Mouse (Mus musculus) cerebellum, adult 18-20 months (tissue): ENCODE measurements around the gene Abracl.

Experiments used
- DNase-seq, 2 experiments: peaks; one replicate each; pipeline ENCODE4 v3.0.0; 2021

Abracl gene

GRCm38 (mm10) chr10:18022741-18023347 is at the start of gene Abracl:
Gene Abracl, minus strand, starts transcription at chr10:18023288.
- peak; percentile 54 to 61 for DNase-seq

GRCm38 (mm10) chr10:18072871-18073270 is 49.8 kb upstream of the Abracl start:
- DNase-seq = no peak

- no peak for DNase-seq
These were observed 47.5 kb upstream of the Abracl start for GRCm38 (mm10) chr10:18070616-18071015.

DNA sequence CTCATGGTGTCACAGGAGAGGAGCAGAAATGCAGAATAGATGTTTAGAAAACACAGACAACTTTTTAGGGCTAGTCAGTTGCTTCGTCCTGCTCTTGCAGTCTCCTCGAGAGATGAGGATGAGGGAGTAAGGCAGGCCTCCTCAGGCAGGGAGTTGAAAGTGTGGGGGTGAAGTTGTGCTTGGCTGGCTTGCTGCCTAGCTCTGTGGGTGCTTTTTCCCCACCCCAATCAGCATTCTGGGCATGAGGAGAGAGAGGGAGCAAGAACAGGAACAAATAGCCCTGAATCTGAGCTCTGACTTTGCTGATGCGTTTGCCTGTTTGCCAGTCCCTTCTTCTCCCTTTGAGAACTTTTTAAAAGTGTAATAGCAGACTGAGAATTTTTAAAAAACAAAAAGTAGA is 47.1 kb upstream of the Abracl start:
- DNase-seq = peak; percentile 27 to 41

DNA sequence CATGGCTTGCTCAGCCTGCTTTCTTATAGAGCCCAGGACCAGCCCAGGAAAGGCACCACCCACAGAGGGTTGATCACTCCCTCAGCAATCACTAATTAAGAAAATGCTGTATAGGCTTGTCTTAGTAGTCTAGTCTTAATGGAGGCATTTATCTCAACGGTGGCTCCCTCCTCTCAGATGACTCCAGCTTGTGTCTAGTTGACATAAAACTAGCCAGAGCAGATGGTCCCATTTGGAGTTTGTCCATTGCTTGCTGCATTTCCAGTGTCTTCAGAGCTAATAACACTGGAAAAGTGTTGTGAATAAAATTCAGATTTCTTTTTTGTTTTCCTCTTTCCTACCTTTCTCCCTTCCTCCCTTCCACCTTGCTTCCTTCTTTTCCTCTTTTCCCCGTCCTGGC is 46.5 kb upstream of the Abracl start:
- peak; percentile 43 to 68 for DNase-seq

GRCm38 (mm10) chr10:18068880-18069279 is 45.8 kb upstream of the Abracl start:
- DNase-seq = no peak

- no peak for DNase-seq
These were observed 44.8 kb upstream of the Abracl start for GRCm38 (mm10) chr10:18067761-18068446.

DNA sequence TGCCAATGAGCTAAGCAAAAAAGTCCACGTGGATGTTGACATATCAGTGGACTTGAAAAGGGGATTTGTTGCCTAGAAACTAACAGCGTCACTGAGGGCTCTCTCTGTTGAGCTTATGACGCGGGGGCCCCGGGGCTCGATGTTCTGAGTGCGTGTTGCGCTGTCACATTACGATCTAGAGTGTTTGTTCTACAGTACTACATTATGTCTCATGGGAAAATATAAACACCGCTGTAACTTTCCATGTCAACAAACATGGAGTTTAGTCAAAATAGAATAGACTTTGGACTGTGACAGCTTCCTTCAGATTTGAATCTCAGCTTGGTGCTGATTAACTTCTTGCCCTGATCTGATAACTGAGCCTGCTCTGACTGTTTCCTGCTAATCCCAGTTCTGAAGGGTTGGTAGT is 42.9 kb upstream of the Abracl start:
- DNase-seq = no peak

DNA sequence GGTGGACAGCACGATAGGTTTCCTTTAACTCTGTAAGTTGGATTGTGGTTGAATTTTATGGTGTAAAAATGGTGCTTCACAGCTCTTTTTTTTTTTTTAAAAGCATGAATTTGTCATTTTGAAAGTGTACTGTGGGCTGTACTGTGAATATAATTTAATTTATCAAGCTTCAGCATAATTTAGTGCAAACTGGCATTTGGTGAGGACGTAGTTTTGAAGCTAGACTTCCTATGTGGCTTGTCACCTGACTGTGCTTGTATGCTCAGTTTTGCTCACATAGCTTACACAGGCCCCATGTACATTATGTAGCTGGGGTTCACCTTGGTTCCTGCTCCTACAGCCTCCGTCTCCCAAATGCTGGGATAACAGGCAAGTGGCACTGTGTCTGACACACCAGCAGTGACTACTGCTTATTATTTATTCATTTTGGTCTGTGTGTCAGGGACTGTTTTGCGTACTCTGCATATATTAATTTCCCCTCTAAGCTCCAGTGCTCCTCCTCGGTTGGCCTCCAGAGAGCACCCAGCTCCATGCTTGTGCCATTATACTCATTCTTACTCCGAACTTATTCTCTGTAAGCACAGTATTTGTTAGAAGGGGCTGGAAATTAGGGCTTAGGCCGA is 41.6 kb upstream of the Abracl start:
- no peak for DNase-seq

DNA sequence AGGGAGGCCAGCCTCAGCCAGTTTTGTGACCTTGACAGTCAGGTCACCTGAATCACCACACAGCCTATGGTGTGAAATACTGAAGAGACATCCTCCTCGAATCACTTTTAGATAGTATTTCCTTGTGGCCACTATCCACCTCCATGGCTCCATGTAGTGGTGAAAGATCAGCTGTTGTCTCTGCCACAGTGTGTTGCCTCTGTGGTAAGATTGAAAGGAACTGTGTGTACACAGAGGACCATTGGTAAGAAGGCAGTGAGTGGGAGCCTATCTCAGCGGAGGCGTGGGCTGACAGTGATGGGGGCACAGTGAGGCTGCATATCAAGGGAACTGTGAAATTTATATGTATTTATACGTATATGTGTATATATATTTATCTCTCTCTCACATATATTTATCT is 38.4 kb upstream of the Abracl start:
- DNase-seq = no peak

DNA sequence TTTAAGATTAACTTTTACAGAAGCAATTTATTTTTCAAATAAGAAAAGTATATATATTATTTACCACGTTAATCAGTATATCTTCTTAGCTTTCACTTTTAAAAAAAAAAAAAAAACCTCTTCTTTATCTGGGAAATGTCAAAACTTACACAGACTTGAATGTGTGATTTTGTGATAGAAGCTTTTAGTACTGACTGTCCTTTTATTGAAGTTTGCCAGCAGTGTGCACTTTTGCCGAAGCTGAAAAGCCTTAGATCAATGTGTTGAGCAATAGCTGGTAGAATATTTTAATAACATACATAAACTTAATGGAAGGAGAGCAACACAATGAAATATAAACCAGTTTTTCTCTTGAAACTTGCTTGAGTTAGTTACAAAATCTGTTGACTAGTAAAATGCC is 37.7 kb upstream of the Abracl start:
- DNase-seq = no peak

DNA sequence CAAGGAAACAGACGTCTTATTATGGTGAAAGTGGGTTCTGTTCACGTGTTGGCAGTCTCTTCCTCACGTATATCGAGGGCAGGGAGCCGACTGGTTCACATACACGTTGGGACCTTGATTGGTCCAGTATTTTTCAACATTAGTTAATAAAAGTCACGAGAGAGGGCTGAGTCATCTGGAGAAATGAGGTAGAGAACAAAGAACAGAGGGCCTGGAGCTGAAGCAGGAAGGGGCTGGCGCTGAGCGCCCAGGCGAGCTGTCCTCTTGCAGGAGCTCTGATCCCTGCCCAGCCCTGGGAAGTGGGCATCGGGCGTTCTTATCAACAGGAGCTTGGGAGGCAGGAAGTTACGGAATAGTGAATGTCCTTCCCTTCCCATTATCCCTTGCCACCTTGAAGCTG is 36.7 kb upstream of the Abracl start:
- DNase-seq = no peak

GRCm38 (mm10) chr10:18058681-18059338 is 35.7 kb upstream of the Abracl start:
- no peak for DNase-seq

GRCm38 (mm10) chr10:18056391-18056745 is 33.3 kb upstream of the Abracl start:
- no peak for DNase-seq

DNA sequence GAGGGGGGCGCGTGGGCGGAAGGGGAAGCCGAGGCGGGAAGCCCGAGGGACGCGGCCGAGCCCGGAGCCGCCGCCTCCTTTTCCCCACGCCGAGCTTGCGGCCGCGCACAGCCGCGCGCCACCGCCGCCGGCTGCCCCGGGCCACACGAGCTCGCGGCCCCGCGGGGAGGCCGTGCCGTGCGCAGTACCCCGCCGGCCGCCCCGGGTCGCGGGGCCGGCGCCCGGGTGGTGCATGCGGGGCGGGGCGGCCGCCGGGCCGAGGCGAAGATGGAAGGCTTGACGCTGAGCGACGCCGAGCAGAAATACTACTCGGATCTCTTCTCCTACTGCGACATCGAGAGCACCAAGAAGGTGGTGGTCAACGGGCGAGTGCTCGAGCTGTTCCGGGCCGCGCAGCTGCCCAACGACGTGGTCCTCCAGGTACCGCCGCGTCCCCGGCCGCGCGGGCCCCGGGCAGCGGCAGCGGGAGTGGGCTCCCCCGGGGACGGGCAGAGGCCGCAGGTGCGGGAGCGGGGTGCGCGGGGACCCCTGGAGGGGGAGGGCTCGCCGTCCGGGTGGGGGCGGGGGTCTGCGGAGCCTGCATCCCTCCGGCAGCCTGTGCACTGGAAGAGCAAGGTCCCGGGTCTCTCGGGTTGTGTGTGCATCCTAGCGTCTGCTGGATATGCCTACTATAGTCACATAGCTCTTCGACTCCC is 32.8 kb upstream of the Abracl start, which contains the start of gene Reps1:
TSS of gene Reps1 (plus strand) at position 166 of the 695 bp plus-strand sequence.
- peak; percentile 20 to 62 for DNase-seq

- peak; percentile 84 to 90 for DNase-seq
These were observed 32.1 kb upstream of the Abracl start for GRCm38 (mm10) chr10:18055009-18055695.

- DNase-seq = no peak
These were observed 24.5 kb upstream of the Abracl start for GRCm38 (mm10) chr10:18047380-18048146.

GRCm38 (mm10) chr10:18046380-18046779 is 23.3 kb upstream of the Abracl start:
- DNase-seq = no peak

GRCm38 (mm10) chr10:18036849-18037248 is 13.8 kb upstream of the Abracl start:
- DNase-seq = no peak

DNA sequence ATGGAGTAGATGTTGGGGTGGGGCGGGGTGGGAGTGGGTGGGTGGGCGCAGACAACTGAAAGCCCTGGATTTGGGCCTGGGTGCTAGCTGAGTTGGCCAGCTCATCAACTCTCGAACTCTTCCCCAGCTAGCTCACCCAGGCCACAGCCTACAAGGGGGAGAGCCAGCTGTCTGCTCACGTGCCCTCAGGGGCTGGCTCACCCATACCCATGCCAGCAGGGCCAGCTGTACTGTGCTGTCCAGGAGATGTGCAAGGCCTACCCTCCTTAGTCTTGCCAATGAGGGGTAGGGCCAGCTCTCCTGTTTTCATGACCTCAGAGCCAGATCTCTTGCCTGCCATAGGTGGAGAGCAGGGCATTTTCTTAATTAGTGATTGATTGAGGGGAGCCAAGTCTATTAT is 11.3 kb upstream of the Abracl start:
- no peak for DNase-seq

GRCm38 (mm10) chr10:18022312-18022711 is 776 bp downstream of the Abracl start:
- DNase-seq = peak; percentile 21 to 31
